Mouse (Mus musculus) mouse embryonic stem cell (cell line): Measurements from ENCODE around the gene Paqr3.

Experiments
- in situ Hi-C, 2 experiments: fragments of 300-500 bp; cut with MboI; formaldehyde crosslinking; loops; 1 replicate in 1 of 2; 3 replicates in 1 of 2; pipeline ENCODE4 v1.14.3; 2019 to 2020; ENCODE audit warnings: low sequenced_read_pairs in 2 of 2, low pct_unique_long_range_greater_than_20kb in 1 of 2, mixed read lengths in 1 of 2; ENCODE audit not compliant: unreplicated experiment in 1 of 2

Gene Paqr3

DNA sequence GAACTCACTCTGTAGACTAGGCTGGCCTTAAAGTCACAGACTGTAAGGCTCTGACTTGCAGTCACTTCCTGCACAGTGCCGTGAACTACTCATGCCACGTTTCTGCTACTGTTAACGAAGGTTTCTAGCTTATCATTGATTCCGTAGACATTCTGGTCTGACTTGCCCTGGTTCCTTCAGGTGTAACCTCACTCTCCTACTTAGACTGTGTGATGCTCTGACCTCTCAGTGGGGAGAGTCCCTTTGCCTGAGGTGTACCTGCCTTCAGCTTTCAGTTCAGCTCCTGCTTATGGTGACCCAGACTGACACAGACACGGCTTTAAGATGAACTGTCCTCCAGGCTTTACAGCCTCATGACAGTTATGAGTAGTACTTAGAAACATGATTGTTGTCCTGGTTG, 57.2 kb downstream of the Paqr3 start:
- in situ Hi-C loops, result loop anchor here in 1 of 2 experiments (10.0 kb wide), 1 partner anchor 179 kb away; no protein-coding TSS in a partner anchor

DNA sequence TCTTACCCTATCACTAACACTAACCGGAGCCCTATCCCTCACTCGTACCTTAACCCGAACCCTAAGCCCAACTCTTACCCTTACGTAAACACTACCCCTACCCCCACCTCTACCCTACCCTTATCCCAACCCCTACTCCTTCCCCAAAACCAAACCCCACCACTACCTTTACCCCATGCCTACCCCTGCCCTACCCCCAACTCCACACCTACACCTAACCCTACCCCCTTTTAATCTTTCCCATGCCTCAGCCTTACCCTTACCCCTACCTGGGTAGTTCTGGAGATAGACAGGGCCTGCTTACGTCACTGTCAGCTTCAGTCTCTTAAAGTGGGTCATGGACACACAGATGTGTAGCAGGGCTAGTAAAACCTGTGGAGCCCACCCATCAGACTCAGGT, 62.5 kb downstream of the Paqr3 start:
- in situ Hi-C loops, result no loop called here

- in situ Hi-C loops, result no loop called here
These were observed 64.7 kb downstream of the Paqr3 start for GRCm38 (mm10) chr5:97046680-97047079.

- in situ Hi-C loops, result no loop called here
These were observed 66.1 kb downstream of the Paqr3 start for GRCm38 (mm10) chr5:97045260-97045659.
